Mouse (Mus musculus) megakaryocyte, embryonic 14.5 days (primary cell): ENCODE data around the gene Rnf121.
"Not testable (repeated sequence)": the region's sequence is repeated elsewhere in the genome, so short reads cannot be mapped to it uniquely, and the experiment has no call there.

Experiments used
- FLI1 ChIP-seq: IDR thresholded peaks from 2 replicates; pipeline ENCODE4 v1.6.1; 2012; ENCODE audit warnings: low read length, inconsistent platforms, mixed read lengths
- GATA1 ChIP-seq: IDR thresholded peaks from 3 replicates; pipeline ENCODE4 v1.6.1; 2012; ENCODE audit warnings: mixed read lengths, low read length, inconsistent platforms, borderline replicate concordance

DNA sequence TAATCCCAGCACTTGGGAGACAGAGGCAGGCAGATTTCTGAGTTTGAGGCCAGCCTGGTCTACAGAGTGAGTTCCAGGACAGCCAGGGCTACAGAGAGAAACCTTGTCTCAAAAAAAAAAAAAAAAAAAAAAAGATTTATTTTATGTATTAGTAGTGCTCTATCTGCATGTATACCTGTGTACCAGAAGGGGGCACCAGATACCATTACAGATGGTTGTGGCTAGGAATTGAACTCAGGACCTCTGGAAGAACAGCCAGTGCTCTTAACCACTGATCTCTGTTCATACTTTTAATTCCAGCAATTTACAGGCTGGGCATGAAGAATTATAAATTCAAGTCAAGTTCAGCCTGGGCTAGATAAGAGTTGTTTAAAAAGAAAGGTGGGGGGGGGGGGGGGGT, 16.7 kb downstream of the Rnf121 start:
- not testable (repeated sequence) for TF ChIP-seq GATA1, FLI1
